Mouse (Mus musculus): ENCODE measurements around the gene Trim33. TPM values are rescaled to one million over a fixed set of nuclear protein-coding genes. Genes with fewer than 3 reads are reported as not detected.

Gene Trim33
- polyA plus RNA-seq, 1 experiment from 2014 or later = 41.5 TPM

DNA sequence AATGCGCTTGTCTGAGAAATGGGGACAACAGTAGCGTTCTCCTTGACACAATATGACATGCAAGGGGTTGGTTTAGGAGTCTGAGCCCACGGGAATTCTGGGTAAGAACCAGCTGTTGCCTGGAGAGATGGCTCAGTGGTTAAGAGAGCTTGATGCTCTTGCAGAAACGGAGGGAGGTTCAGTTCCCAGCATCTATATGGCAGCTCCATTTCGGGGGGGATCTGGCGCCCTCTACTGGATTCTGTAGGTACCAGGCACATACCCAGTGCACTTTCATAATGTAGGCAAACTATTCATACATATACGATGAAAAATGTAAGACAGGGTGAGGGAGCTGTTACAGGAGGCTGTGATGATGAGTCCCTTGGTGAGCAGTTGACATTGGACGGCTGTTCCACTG lies 94.9 kb downstream of the Trim33 start:
- H3K36me3 ChIP-seq (ENCODE audit: control insufficient read depth, insufficient read depth, low read length) = no peaks in the 10 kb centered on the region
- no peak overlapping the region for H3K4me3 ChIP-seq (ENCODE audit: low read depth, low read length)
- ATAC-seq (replicated peaks; ENCODE audit: low FRiP score) (no peak), DNase-seq (ENCODE audit: low spot score) (peak; percentile 64)
- no peaks in the 10 kb centered on the region for H3K4me1 ChIP-seq (replicated peaks; ENCODE audit: control insufficient read depth, insufficient read depth, low read length)
- no peaks in the 10 kb centered on the region for H3K9me3 ChIP-seq (ENCODE audit: control insufficient read depth, low read length)
- H3K4me2 ChIP-seq (ENCODE audit: low read depth, low read length, severe bottlenecking) = no peak overlapping the region
- no peak overlapping the region for H3K9ac ChIP-seq (ENCODE audit: low read length)
- no peaks in the 10 kb centered on the region for H3K27me3 ChIP-seq (ENCODE audit: control insufficient read depth, insufficient read depth, low read length)
- 36% methylated on average over 8 of the region's 8 CpGs for WGBS
- no peak overlapping the region for H3K27ac ChIP-seq (ENCODE audit: low read depth, low read length)

DNA sequence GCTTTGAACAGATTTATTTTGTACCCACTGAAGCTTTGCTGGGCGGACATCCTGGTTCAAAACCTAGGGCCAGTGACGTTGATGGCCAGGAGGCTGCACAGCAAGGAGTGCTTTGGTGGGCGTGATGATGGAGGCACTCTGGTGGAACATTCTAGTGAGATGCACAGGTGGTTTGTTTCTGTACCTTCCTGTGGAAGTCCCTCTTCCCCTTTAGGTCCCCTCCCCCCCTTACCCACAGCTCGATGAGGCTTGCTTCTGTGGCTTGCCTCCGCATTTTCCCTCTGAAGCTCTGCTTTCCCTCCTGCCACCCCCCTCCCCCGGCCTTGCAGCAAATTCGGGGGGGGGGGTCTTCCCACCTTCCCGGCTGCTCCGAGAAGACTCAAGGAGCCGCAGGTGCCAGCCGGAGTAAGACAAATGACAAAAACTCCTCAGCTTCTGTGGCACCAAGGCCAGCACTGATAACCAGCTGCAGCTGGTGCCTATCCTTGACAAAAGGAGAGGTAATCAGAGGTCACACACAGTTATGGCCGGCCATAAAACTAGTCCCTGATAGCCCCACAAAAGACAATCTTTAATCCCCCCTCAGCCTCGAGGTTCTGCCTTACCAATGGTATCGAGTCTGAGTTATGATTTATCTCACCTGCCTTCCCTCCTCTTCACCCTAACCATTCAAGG lies 96.2 kb downstream of the Trim33 start:
- WGBS = 77% methylated on average over 14 of the region's 14 CpGs
- DNase-seq (ENCODE audit: low spot score) (peak; percentile 45), ATAC-seq (replicated peaks; ENCODE audit: low FRiP score) (no peak)
- Histone ChIP-seq H3K27me3 (ENCODE audit: control insufficient read depth, insufficient read depth, low read length) (no peaks in the 10 kb centered on the region), H3K4me2 (ENCODE audit: low read depth, low read length, severe bottlenecking) (no peak overlapping the region), H3K4me3 (ENCODE audit: low read depth, low read length) (no peak overlapping the region), H3K4me1 (replicated peaks; ENCODE audit: control insufficient read depth, insufficient read depth, low read length) (no peaks in the 10 kb centered on the region), H3K9ac (ENCODE audit: low read length) (no peak overlapping the region), H3K9me3 (ENCODE audit: control insufficient read depth, low read length) (no peaks in the 10 kb centered on the region), H3K36me3 (ENCODE audit: control insufficient read depth, insufficient read depth, low read length) (no peaks in the 10 kb centered on the region), H3K27ac (ENCODE audit: low read depth, low read length) (no peak overlapping the region)

DNA sequence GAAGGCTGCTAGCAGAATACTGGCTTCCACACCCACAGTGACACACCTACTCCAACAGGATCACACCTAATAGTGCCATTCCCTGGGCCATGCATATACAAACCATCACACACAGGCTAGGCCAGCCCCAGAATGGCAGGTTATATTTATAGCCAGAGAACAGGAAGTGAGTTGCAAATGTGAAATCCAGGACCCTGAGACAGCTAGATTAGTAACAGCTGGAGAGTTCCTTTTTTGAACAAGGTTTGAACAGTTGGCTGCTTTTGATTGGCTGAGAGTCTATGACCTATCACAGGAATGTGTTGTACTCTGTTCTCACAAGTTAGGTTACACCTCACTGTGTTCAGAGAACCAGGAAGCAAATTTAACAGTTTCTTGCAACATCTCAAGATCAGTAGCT lies 98.9 kb downstream of the Trim33 start:
- Histone ChIP-seq H3K36me3 (ENCODE audit: control insufficient read depth, insufficient read depth, low read length) (no peaks in the 10 kb centered on the region), H3K9me3 (ENCODE audit: control insufficient read depth, low read length) (0 out of 2 replicates have a peak, but pooled peaks cover 3% of the 10 kb centered on the region), H3K9ac (ENCODE audit: low read length) (no peak overlapping the region), H3K4me2 (ENCODE audit: low read depth, low read length, severe bottlenecking) (no peak overlapping the region), H3K4me3 (ENCODE audit: low read depth, low read length) (no peak overlapping the region), H3K4me1 (replicated peaks; ENCODE audit: control insufficient read depth, insufficient read depth, low read length) (no peaks in the 10 kb centered on the region), H3K27me3 (ENCODE audit: control insufficient read depth, insufficient read depth, low read length) (no peaks in the 10 kb centered on the region), H3K27ac (ENCODE audit: low read depth, low read length) (no peak overlapping the region)
- DNase-seq (ENCODE audit: low spot score) (peak; percentile 45), ATAC-seq (replicated peaks; ENCODE audit: low FRiP score) (no peak)

DNA sequence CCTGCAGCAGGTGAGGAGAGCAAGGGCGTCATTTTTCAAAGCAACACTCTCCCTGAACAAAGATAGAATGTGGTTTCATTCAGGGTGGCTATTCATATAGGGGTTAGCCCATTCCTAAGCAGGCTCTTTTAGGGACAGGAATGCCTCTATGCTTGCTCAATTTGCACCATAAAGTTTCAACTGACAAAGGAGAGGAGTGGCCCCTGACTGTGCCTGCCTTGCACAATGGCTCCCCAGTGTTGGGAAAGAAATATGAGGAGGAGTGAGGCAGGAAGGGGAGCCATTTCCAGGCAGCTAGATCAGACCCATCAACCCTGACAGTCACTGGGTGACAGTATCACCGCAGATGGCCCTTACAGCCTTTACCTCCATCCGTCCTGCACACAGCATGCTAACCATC lies 100.3 kb downstream of the Trim33 start:
- Histone ChIP-seq H3K9me3 (ENCODE audit: control insufficient read depth, low read length) (0 out of 2 replicates have a peak, but pooled peaks cover 3% of the 10 kb centered on the region), H3K27me3 (ENCODE audit: control insufficient read depth, insufficient read depth, low read length) (no peaks in the 10 kb centered on the region), H3K4me1 (replicated peaks; ENCODE audit: control insufficient read depth, insufficient read depth, low read length) (no peaks in the 10 kb centered on the region), H3K9ac (ENCODE audit: low read length) (no peak overlapping the region), H3K4me2 (ENCODE audit: low read depth, low read length, severe bottlenecking) (no peak overlapping the region), H3K4me3 (ENCODE audit: low read depth, low read length) (no peak overlapping the region), H3K27ac (ENCODE audit: low read depth, low read length) (no peak overlapping the region), H3K36me3 (ENCODE audit: control insufficient read depth, insufficient read depth, low read length) (no peaks in the 10 kb centered on the region)
- ATAC-seq (replicated peaks; ENCODE audit: low FRiP score) (no peak), DNase-seq (ENCODE audit: low spot score) (peak; percentile 35)
- 80% methylated on average over 3 of the region's 3 CpGs for WGBS

DNA sequence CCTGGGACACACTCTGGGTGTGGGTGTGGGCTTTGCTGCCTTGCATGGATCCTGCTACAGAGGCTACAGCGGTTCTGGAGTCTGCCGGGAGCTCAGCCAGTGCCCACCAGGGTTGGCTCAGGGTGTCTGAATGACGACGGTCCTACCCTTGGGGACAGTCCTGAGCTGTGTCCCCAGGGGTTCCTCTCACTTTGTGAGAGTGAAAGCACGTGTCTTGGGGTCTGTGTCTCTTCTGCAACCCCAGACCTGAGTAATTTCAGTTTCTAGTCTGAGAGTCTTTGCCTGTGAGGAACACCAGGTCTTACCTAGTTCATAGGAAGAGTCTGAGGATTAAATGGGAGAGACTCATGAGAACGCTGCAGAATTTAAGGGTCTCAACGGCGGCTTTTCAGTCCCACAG lies 101.7 kb downstream of the Trim33 start:
- Histone ChIP-seq H3K27me3 (ENCODE audit: control insufficient read depth, insufficient read depth, low read length) (no peaks in the 10 kb centered on the region), H3K4me1 (replicated peaks; ENCODE audit: control insufficient read depth, insufficient read depth, low read length) (no peaks in the 10 kb centered on the region), H3K9ac (ENCODE audit: low read length) (no peak overlapping the region), H3K36me3 (ENCODE audit: control insufficient read depth, insufficient read depth, low read length) (no peaks in the 10 kb centered on the region), H3K4me2 (ENCODE audit: low read depth, low read length, severe bottlenecking) (no peak overlapping the region), H3K27ac (ENCODE audit: low read depth, low read length) (no peak overlapping the region), H3K4me3 (ENCODE audit: low read depth, low read length) (no peak overlapping the region), H3K9me3 (ENCODE audit: control insufficient read depth, low read length) (0 out of 2 replicates have a peak, but pooled peaks cover 3% of the 10 kb centered on the region)
- ATAC-seq (replicated peaks; ENCODE audit: low FRiP score) (no peak), DNase-seq (ENCODE audit: low spot score) (peak; percentile 17)
- WGBS = 88% methylated on average over 8 of the region's 8 CpGs

DNA sequence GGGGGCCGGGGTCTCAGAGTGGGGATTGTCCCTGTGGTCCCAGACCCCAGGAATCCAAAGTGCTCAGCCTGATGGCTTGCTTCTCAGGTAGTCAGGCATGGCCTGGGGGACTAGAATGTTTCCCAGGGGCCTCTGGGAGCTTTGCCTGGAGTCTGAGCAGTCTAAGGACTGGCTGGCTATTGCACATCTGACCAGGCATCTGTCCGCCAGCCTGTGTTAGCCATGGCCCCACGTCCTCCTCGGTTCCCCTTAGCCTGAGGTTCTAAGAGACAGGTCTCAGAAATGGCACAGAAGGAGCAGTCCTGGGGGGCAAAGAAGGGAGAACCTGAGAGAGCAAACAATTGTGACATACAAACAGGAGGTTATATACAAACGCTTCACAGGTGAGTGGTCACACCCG lies 102.3 kb downstream of the Trim33 start:
- H3K9me3 ChIP-seq (ENCODE audit: control insufficient read depth, low read length) = 0 out of 2 replicates have a peak, but pooled peaks cover 3% of the 10 kb centered on the region
- ATAC-seq (replicated peaks; ENCODE audit: low FRiP score) (no peak), DNase-seq (ENCODE audit: low spot score) (peak; percentile 50)
- no peaks in the 10 kb centered on the region for H3K36me3 ChIP-seq (ENCODE audit: control insufficient read depth, insufficient read depth, low read length)
- H3K9ac ChIP-seq (ENCODE audit: low read length) = no peak overlapping the region
- no peak overlapping the region for H3K27ac ChIP-seq (ENCODE audit: low read depth, low read length)
- 96% methylated on average over 6 of the region's 6 CpGs for WGBS
- no peak overlapping the region for H3K4me3 ChIP-seq (ENCODE audit: low read depth, low read length)
- no peak overlapping the region for H3K4me2 ChIP-seq (ENCODE audit: low read depth, low read length, severe bottlenecking)
- H3K27me3 ChIP-seq (ENCODE audit: control insufficient read depth, insufficient read depth, low read length) = no peaks in the 10 kb centered on the region
- no peaks in the 10 kb centered on the region for H3K4me1 ChIP-seq (replicated peaks; ENCODE audit: control insufficient read depth, insufficient read depth, low read length)

DNA sequence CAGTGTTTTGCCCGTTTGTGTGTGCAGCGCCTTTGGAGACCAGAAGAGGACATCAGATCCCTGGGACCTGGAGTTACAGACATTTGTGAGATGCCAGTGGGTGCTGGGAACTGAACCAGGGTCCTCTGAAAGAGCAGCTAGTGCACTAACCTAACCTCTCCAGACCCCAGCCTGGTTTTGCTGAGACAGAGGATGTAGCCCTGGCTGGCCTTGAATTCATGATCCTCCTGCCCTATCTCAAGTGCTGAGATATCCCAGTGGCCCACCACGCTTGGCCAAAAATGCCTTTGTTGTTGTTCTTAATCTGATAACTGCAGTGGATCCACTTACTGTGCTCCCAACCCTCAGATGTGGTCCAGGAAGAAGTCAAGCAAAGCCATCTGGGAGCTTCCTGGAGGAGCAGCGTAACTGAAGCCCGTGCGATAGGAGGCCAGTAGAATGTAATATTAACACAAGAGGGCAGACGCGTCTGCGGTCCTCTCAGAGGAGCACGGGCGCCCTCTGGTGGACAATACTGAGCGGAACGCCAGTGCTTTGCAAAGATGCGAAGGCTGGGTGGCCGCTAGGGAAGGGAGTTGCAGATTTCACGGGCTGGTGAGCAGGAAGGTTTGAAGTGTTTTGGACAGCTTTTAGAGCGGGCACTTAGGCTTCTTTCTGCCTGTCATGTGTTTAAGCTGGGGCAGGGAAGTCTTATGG lies 103.9 kb downstream of the Trim33 start:
- Histone ChIP-seq H3K4me2 (ENCODE audit: low read depth, low read length, severe bottlenecking) (no peak overlapping the region), H3K9me3 (ENCODE audit: control insufficient read depth, low read length) (0 out of 2 replicates have a peak, but pooled peaks cover 3% of the 10 kb centered on the region), H3K9ac (ENCODE audit: low read length) (no peak overlapping the region; the same call in 1 of the 2 replicates), H3K4me1 (replicated peaks; ENCODE audit: control insufficient read depth, insufficient read depth, low read length) (no peaks in the 10 kb centered on the region), H3K4me3 (ENCODE audit: low read depth, low read length) (no peak overlapping the region), H3K27ac (ENCODE audit: low read depth, low read length) (no peak overlapping the region), H3K27me3 (ENCODE audit: control insufficient read depth, insufficient read depth, low read length) (no peaks in the 10 kb centered on the region), H3K36me3 (ENCODE audit: control insufficient read depth, insufficient read depth, low read length) (no peaks in the 10 kb centered on the region)
- DNase-seq (ENCODE audit: low spot score) (peak; percentile 95), ATAC-seq (replicated peaks; ENCODE audit: low FRiP score) (peak; percentile 64)
- 19% methylated on average over 17 of the region's 17 CpGs for WGBS

DNA sequence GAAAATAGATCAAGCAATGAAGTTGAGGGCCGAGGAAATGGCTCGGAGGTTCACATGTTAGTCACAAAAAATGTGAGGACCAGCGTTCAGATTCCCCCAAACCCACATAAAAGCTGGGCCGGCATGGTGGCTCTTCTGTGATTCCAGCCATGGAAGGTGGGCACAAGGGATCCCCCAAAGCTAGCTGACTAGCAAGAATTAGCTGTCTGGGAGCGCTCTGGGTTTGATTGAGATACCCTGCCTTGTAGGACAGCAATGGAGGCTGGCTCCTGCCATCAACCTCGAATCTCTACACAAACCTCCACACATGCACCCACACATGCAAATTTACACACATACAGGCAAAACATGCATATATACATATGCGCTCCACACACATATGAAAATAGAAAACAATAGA lies 105.4 kb downstream of the Trim33 start:
- Histone ChIP-seq H3K4me2 (ENCODE audit: low read depth, low read length, severe bottlenecking) (no peak overlapping the region), H3K27ac (ENCODE audit: low read depth, low read length) (no peak overlapping the region), H3K36me3 (ENCODE audit: control insufficient read depth, insufficient read depth, low read length) (no peaks in the 10 kb centered on the region), H3K27me3 (ENCODE audit: control insufficient read depth, insufficient read depth, low read length) (no peaks in the 10 kb centered on the region), H3K9ac (ENCODE audit: low read length) (no peak overlapping the region), H3K9me3 (ENCODE audit: control insufficient read depth, low read length) (0 out of 2 replicates have a peak, but pooled peaks cover 3% of the 10 kb centered on the region), H3K4me3 (ENCODE audit: low read depth, low read length) (no peak overlapping the region), H3K4me1 (replicated peaks; ENCODE audit: control insufficient read depth, insufficient read depth, low read length) (no peaks in the 10 kb centered on the region)
- WGBS = 90% methylated on average over 7 of the region's 7 CpGs
- no peak for DNase-seq (ENCODE audit: low spot score)
- ATAC-seq (replicated peaks; ENCODE audit: low FRiP score) = no peak

Measured in forebrain, embryonic 11.5 days (tissue).